Mouse (Mus musculus): ENCODE measurements around the gene Itgb2l.
"Not testable (repeated sequence)": the region's sequence is repeated elsewhere in the genome, so short reads cannot be mapped to it uniquely, and the experiment has no call there.

Itgb2l gene

DNA sequence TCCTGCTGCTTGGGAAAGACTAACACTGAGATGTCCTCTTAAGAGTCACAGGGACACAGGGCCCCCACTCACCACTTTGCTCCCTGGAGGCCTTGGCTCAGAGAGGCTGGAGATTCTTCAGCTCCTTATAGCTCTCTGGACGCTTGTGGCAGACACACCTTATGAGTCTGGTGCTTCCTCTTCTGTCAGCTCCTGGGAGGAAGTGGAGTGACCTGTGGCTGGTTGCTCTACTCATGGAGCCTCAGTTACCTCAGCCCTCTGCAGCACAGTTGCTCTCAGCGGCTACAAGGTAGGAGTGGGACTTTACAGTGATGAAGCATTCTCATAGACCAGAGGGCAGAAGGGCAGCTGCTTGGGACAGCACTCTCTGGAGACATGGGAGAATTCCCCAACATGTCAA lies at the start of gene Itgb2l:
Gene Itgb2l (minus strand): TSS at position 152 of the 400 bp plus-strand sequence.
- no peak for DNase-seq

GRCm38 (mm10) chr16:96491530-96491929 lies 48.1 kb upstream of the Itgb2l start:
- no peak for DNase-seq

DNA sequence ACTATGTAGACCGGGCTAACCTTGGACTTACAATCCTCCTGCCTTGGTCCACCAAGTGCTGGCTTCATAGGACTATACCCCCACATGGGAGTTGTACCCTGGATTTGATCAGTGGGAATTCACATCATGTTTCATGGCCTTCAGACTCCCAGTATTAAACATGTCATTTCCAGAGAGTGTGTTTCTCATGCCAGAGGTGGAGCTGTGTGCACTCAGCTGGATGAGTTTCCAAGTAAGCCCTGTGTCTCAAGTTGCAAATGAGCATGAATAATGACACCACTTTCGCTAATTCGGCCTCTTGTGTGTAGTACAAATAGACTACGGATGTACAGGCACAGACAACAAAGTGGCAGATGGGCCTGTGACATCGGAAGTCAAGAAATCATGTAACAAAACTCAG lies 44.6 kb upstream of the Itgb2l start:
- no peak for DNase-seq

DNA sequence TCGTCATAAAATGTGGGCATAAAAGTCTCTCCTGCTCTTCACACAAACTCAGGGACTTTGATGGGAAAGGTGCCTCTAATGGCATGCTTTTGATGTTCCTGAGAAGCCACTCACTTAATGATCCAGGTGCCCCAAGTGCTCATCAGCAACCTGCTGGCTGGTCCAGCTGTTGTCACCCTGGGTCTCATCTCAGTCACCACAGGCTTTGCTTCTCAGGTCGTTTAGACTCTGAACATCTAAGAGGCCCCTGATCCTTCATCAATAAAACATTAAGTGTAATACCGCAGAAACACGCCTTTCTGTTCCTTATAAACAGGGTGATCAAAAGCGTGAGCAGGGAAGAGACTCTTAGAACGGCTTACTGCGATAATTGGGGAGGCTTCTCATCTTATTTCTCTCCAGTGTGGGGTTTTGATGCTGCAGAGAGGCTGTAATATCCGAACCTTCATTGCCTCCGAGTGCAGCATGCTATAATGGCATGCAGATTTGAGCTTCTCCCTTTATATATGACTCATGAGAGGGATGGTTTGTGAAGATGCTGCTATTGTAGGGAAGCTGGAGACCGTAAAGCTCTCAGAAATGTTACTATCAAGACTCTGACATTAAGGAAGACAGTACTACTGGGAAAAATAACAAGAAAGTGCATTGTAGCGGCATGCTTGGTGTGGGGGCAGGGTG lies 43.7 kb upstream of the Itgb2l start:
- no peak for DNase-seq

GRCm38 (mm10) chr16:96481791-96482190 lies 38.4 kb upstream of the Itgb2l start:
- no peak for DNase-seq

GRCm38 (mm10) chr16:96474185-96474584 lies 30.8 kb upstream of the Itgb2l start:
- no peak for DNase-seq

DNA sequence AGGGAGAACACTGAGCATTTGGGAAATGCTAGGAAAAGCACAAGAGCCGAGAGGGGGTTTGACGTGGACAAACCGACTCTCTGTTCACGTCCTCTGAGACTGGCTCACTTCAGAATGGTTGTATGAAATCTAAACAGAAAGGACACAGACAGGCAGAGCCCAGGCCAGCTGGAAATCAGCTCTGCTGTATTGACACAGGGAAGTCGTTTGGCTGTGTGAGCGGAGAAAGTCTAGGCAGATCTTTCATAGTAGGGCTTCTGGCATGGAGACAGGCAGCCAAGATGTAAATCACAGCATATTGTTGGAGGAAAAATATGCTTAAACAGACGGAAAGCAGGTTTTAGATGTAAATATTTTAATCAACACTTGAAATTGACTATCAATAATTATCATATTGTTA lies 29.4 kb upstream of the Itgb2l start:
- no peak for DNase-seq

DNA sequence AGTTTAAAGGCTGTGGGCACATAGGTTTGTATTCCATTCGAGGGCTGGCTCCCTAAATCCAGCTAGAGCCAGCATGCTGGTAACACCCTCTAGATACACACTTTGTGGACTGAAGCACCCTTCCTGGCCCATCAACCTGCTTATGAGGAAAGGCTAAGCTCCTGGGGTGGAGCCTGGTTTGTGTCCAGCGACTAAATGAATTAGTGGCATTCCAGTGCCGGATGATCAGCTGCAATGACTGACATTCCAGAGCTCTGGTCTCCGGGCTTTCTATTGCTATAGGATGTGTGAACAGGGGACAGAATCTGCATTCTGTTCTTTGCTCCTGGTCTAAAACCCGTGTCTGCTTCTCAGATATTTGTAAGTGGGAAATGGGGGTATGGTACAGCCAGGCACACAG lies 28.9 kb upstream of the Itgb2l start:
- peak; percentile 3 for DNase-seq

DNA sequence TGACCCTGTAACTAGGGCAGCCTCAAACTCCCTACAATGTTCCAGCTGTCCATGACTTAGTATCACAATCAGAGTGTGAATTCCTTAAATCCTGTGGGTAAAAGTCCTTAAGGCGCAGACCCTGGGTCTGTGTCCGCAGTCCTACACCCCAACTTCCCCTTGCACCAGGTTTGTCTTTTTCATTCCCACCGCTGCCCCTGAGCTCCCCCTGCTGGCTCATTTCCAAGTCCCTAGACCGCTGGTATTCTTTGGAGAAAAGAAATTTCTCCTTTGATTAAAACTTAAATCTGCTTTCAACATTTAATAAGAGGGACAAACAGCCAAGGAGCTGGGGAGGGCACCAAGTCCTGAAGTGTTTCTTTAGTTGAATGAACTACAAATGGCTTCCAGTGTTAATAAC lies 26.2 kb upstream of the Itgb2l start:
- DNase-seq: peak; percentile 9

- DNase-seq: peak; percentile 2
These were observed 25.3 kb upstream of the Itgb2l start for GRCm38 (mm10) chr16:96468698-96469097.

DNA sequence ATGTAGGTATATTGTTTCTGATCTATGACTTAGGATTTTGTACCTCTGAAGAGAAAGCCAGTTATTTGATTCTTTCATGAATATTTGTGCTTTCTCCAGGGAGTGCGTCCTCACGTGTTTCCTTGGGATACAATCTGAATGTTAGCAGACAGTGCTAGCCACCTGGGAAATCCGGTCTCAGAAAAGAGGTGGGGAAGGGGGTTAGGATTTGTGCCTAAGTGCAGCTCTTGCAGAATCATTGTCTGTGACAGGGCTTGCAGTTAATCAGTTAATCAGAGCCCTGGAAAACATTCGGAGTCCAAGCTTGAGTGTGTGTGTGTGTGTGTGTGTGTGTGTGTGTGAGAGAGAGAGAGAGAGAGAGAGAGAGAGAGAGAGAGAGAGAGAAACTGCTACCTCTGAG lies 24.6 kb upstream of the Itgb2l start:
- DNase-seq: no peak

DNA sequence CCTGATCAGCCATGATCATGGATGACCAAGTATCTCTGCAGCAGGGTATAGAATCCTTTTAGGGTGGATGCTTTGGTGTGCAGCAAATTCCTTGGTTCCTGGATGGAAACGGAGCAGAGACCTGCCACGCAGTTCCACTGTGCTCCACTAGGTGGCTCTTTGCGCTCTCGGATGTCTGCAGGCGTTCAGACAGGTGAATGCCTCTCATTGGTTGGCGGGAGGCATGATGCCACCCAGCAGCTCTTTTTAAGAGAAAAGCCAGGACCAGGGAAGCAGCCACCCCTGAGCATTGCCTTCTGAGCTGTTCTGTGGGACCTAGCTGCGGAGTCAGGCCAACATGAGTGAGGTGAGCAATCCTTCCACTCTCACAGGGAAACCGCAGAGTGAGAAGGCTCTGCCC lies 24.0 kb upstream of the Itgb2l start, which contains the start of gene Pcp4:
Gene Pcp4 (plus strand): TSS at position 162 of the 400 bp plus-strand sequence.
- peak; percentile 79 for DNase-seq

- DNase-seq: no peak
These were observed 17.4 kb upstream of the Itgb2l start for GRCm38 (mm10) chr16:96460788-96461187.

- no peak for DNase-seq
These were observed 15.9 kb upstream of the Itgb2l start for GRCm38 (mm10) chr16:96459356-96459755.

DNA sequence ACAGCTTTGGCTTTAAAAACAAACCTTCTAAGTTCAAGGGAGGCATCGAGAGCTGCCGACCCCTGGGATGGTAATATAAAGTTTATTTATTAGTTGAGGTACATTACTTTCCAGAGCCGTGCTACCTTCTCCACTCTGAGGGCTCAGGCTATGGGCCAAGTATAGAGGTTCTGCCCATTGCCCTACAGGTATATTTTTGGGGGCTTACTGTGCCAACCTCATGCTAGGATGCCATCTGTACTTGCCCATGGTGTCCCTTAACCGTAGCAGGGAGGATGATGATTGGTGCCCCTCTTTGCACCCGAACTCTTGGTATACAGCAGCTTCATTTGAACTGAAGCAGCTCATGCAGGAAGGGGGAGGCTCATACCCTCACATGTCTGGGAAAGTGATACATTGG lies 14.2 kb upstream of the Itgb2l start:
- DNase-seq: no peak

GRCm38 (mm10) chr16:96454086-96454485 lies 10.7 kb upstream of the Itgb2l start:
- DNase-seq: no peak

DNA sequence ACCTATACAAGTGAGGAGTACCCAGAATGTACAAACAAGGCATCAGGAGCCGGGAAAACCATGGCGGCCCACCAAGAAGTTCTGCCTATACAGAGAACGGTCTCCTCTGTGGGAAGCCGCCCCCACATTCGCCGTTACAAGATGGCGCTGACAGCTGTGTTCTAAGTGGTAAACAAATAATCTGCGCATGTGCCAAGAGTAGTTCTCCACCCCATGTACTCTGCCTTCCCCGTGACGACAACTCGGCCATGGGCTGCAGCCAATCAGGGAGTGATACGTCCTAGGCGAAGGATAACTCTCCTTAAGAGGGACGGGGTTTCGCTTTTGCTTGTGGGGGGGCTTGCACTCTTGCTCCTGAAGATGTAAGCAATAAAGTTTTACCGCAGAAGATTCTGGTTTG lies 7.5 kb upstream of the Itgb2l start:
- not testable (repeated sequence) for DNase-seq

GRCm38 (mm10) chr16:96441826-96442225 lies 1.6 kb downstream of the Itgb2l start:
- no peak for DNase-seq

DNA sequence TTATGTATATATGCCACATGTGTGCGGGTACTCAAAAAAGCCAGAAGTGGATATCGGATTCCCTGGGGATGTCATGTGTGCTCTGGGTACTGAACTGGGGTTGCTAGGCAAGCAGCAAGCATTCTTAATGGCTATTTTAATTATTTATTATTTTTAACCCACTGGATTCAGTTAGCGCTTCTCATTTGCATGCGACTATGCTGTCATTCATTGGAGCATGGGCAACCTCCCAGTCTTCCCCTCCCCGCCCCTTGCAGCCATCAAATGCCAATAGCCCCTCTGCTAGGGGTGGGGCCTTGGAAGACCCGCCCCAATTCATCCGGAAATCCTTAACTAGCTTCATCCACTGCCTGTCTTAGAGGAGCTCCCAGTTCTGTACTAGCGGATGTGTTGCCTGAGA lies 2.5 kb downstream of the Itgb2l start:
- no peak for DNase-seq

GRCm38 (mm10) chr16:96439682-96440081 lies 3.7 kb downstream of the Itgb2l start:
- DNase-seq: no peak

- no peak for DNase-seq
These were observed 4.5 kb downstream of the Itgb2l start for GRCm38 (mm10) chr16:96438946-96439345.

DNA sequence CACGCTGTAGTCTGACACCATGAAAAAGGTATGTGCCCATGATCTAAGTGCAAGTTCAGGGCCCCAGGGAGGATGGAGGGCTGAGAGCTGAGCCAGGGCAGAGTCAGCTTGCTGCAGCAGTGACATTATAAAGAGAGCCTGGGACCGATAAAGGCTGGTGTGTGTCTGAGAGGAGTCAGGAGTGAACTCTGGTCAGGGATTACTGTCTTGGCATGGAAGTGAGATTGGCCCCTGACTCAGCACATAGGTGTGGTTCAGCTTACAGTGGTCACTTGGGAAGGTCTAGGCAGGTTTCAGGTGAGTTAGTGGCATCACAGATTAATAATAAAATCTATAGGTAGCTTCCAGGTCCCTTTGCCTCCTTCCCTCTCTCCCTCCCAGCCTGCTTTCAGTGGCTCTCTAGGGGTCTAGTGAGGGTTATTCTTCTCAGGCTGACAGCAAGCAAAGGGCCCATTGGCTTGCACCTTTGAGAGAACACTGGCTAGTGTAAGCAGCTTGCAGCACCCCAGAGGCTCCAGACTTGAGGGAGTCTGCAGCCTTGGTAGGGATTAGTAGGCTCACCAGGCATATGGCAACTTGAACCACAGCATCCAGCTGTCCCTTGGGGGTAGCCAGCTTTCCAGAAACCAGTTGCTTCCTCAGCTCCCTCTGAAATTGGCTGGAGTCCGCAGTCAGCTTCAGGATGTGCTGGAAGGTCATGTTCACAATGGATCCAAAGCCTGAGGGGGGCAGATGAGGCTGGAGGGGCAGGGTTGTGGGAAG lies 9.2 kb downstream of the Itgb2l start:
- DNase-seq: no peak

- DNase-seq: no peak
These were observed 10.2 kb downstream of the Itgb2l start for GRCm38 (mm10) chr16:96433266-96433665.

DNA sequence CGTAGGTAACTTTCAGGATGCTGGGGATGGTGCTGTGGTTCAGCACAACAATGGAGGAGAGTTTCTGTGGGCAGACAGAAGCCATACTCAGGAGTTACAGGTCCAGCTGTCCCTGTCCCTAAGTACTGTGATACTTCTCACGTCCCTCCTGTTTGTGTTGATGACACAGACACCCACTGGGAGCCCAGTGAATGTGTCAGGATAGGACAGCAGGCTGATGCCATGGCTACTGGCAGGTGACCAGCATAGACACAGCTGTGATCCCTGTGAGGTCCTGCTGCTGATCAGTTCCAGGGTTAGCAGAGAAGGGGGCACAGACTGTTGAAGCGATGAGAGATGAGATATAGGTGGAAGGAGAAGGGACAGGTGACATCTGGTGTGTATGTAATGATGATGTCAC lies 14.4 kb downstream of the Itgb2l start:
- DNase-seq: no peak

- DNase-seq: no peak
These were observed 16.7 kb downstream of the Itgb2l start for GRCm38 (mm10) chr16:96426671-96427070.
